Mouse (Mus musculus) ES-E14 (cell line): ENCODE measurements at regions not wholly inside any gene's neighbourhood (a gene's known extent, or its start where the extent isn't known, plus 50 kb on each side); places are given as distances from the start of the nearest gene placed in this dataset.

ENCODE experiments used
- DNase-seq: peaks from one replicate; pipeline ENCODE4 v3.0.0-alpha.2; 2013; ENCODE audit warnings: low read depth, low spot score
- H3K27ac ChIP-seq: 2 replicates; pipeline ENCODE4 v1.5.1; 2012; ENCODE audit warnings: low read depth, mild to moderate bottlenecking, low read length, moderate library complexity, mixed read lengths; ENCODE audit not compliant: poor library complexity, insufficient read depth, severe bottlenecking
- H3K36me3 ChIP-seq: 2 replicates; pipeline ENCODE4 v1.6.1; 2012; ENCODE audit warnings: mild to moderate bottlenecking, low read length, moderate library complexity, mixed read lengths; ENCODE audit not compliant: control insufficient read depth, poor library complexity, insufficient read depth, severe bottlenecking
- H3K4me1 ChIP-seq, 2 experiments: fragments of 150-350 bp in 1 of 2; sonication (generic) in 1 of 2; 2 replicates each; pipeline ENCODE4 v1.6.1; 2012; ENCODE audit warnings: low read length in 2 of 2, mild to moderate bottlenecking in 1 of 2, mixed read lengths in 1 of 2; ENCODE audit not compliant: control insufficient read depth in 2 of 2, insufficient read depth in 2 of 2, poor library complexity in 1 of 2
- H3K4me3 ChIP-seq, 2 experiments: fragments of 150-350 bp in 1 of 2; sonication (generic) in 1 of 2; 2 replicates each; pipeline ENCODE4 v1.5.1; 2012; ENCODE audit warnings: low read length in 2 of 2, low read depth in 1 of 2, mild to moderate bottlenecking in 1 of 2, mixed read lengths in 1 of 2; ENCODE audit not compliant: insufficient read depth in 1 of 2, poor library complexity in 1 of 2, severe bottlenecking in 1 of 2
- H3K9ac ChIP-seq: 2 replicates; pipeline ENCODE4 v1.6.1; 2012; ENCODE audit warnings: low read depth, mild to moderate bottlenecking, low read length, mixed read lengths; ENCODE audit not compliant: poor library complexity, insufficient read depth, severe bottlenecking
- H3K9me3 ChIP-seq: fragments of 150-350 bp; sonication (generic); 2 replicates; pipeline ENCODE4 v1.6.1; 2012; ENCODE audit warnings: low read depth, mild to moderate bottlenecking, low read length; ENCODE audit not compliant: control insufficient read depth, insufficient read depth
- CHD2 ChIP-seq: IDR thresholded peaks from 2 replicates; pipeline ENCODE4 v1.6.1; 2014; ENCODE audit warnings: mild to moderate bottlenecking, low read depth, low read length, inconsistent platforms
- HCFC1 ChIP-seq: IDR thresholded peaks from 2 replicates; pipeline ENCODE4 v1.6.1; 2012; ENCODE audit warnings: low read length, inconsistent platforms, borderline replicate concordance; ENCODE audit not compliant: insufficient read depth
- MAFK ChIP-seq: IDR thresholded peaks from 2 replicates; pipeline ENCODE4 v1.6.1; 2014; ENCODE audit warnings: mild to moderate bottlenecking, low read depth, low read length, inconsistent platforms; ENCODE audit not compliant: insufficient read depth
- ZC3H11A ChIP-seq: IDR thresholded peaks from 2 replicates; pipeline ENCODE4 v1.6.1; 2012; ENCODE audit warnings: low read depth, mild to moderate bottlenecking, inconsistent platforms, low read length, borderline replicate concordance
- ZNF384 ChIP-seq: IDR thresholded peaks from 2 replicates; pipeline ENCODE4 v1.6.1; 2012; ENCODE audit warnings: low read depth, low read length, inconsistent platforms
- in situ Hi-C, 2 experiments: fragments of 600-800 bp; cut with MboI; formaldehyde crosslinking; loops; one replicate each; pipeline ENCODE4 v1.15.1; 2025; ENCODE audit warnings: low sequenced_read_pairs in 2 of 2, inconsistent platforms in 1 of 2; ENCODE audit not compliant: unreplicated experiment in 2 of 2

DNA sequence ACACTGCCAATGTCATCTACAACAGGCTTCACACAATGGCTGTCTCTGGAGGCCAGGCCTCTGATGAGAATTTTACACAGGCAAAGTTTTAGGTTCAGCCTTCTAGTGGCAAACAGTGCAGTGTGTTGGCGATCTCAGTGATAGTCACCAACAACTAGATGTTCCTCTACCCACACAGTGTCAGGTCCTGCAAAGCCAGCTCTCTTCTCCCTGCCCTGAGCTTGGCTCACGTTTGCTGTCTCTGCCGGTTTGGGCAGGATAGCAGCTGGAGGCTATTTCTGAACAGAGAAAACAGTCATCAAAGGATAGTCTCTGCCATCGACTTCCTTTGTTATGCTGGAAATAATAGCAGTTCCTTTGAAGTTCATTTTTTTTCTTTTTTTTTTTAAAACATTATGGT is 74.9 kb upstream of the Dlgap1 start:
- no peaks in the 10 kb centered on the region for H3K4me1 ChIP-seq
- H3K27ac ChIP-seq: no peak overlapping the region
- H3K9me3 ChIP-seq: no peaks in the 10 kb centered on the region
- no peak overlapping the region for H3K4me3 ChIP-seq
- in situ Hi-C loops: no loop called here
- no peak overlapping the region for H3K9ac ChIP-seq
- TF ChIP-seq MAFK (no peak), ZC3H11A (no peak), ZNF384 (no peak), CHD2 (no peak), HCFC1 (no peak)
- DNase-seq: no peak
- no peaks in the 10 kb centered on the region for H3K36me3 ChIP-seq
